Mouse (Mus musculus) adipose tissue, adult 10 weeks (tissue): ENCODE results near the gene Bckdk. TPM values are rescaled to one million over a fixed set of nuclear protein-coding genes. Genes with fewer than 3 reads are reported as not detected.

Experiments used
- polyA plus RNA-seq: library from polyadenylated mRNA; stranded (reverse); fragments of 350-450 nt; fragmentation: Illumina TruSeq; extraction: RNeasy Lipid Tissue Mini Kit (QIAGEN cat#74804); gene quantifications from one replicate; pipeline ENCODE4 v1.2.3, GENCODE M21; 2014; ENCODE audit warnings: low read depth, low replicate concordance

The Bckdk gene
- 67.6 TPM for polyA plus RNA-seq

DNA sequence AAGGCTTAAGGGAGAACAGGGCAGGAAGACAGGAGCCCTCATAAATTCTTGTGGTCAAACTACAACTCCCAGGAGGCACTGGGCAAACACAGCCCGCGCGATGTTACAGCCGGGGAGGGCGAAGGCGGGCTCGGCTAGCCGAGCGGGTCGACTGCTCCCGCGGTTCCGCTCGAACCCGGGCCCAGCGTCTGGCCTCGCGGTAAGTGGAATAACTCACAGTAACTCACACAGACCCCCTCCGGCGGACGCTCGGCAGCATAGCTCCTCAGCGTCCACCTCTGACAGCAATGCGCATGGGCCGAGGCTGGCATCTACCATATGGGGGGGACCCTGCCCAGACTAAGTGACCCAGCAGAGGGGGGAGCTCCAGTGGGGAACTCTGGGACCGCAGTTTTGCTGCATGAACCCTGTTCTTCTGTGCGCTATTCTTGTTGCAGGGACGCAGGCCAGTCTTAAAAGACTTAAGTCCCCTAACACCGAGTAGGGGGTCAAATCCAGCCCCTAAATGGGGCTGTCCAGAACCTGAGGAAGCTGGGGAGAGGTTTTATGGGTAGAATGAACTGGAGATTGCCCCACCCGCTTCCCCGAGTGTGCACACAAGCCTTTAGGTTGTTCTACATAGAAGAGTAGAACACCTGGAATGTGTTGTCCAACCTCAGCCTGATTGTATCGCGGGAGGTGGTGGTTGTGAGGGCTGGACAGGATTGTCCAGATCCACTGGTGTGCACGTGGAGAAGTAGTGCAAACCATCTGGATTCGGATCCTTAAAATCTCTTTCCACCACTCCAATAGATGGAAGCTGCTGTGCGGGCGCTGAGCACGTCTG lies at the start of gene Bckdk:
Gene Bckdk, plus strand, starts transcription at position 112 of the 826 bp plus-strand sequence.

DNA sequence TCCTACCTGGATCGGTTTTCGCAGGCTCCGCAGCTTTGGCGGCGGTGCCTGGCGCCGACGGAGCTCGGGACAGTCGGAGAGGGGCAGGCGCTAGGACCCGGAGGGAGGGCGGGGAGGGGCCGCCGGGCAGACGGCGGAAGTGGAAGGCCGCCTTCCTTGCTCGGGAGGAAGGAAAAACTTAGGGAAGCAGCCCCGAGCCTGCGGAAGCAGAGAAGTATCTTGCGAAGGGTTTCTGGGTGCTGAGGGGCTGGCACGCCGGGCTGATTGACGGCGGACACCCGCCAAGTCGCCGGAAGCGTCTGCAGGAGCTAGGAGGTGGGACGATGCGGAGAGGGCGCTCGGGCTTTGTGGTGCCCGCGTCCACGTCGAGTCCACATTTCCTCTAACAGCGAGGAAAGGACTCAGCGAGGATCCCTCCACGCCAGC lies 27.8 kb upstream of the Bckdk start, which contains the start of gene Zfp646:
Gene Zfp646, plus strand, starts transcription at position 181 of the 426 bp plus-strand sequence.

DNA sequence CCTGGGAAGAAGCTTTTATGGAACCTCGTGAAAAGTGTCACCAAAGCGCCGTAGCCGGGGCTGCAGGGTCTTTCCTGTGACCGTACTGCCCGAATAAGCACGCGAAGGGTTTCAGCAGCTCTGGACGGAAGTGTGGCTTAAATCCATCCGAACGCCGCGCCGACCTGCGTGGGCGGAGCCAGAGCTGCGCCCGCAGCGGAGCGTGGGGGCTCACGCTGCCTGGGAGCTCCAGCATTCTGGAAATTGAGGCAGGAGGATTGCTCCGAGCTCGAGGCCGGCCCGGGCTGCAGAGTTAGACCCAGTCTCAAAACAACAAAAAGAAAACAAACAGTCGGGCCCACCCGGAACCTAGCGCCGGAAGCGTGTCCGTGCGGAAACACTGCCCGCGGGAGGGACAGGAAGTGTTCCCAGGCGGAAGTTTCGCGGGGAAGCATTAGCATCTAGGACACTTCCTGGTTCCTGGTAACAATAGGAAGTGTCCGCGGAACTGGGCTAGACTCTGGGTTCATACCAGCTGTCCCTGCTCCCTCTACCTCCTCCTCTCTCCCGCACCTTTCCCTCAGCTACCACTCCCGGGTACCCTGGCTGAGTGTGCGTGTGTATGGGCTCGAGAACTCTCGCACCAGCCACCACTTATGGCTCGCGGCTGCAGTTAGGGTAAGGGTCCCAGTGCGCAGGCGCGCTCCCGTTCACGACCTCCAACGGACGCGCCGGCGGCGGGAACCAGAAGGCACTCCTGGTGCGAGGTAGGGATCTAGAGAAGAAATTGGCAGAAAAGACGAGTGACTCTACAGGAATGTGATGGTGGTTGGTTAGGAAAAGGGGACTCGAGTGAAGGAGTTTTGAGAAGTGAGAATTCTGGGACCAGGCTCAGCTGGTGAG lies 27.2 kb upstream of the Bckdk start, which contains the start of gene Zfp668:
Gene Zfp668, minus strand, starts transcription at position 362 of the 882 bp plus-strand sequence.

DNA sequence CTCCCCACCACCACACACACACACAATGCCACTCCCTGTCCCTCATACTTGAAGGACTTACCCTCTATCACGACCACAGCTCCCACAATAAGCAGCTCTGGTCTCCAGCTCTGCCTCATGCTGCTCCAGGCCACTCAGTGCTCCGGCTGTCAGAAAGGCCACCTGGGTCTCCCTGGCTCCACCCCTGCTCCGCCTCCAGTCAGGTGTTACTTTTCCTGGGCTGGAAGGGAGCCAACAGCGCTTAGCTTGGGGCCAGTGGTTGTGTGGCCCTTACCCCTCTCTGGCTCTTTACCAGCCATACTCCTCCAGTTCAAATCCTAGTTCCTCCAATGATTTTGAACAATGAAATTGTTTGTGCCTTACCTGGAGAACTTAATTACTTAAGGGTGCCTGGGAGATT lies 13.1 kb upstream of the Bckdk start, which contains the start of gene Prss53:
Gene Prss53, minus strand, starts transcription at position 173 of the 400 bp plus-strand sequence.

DNA sequence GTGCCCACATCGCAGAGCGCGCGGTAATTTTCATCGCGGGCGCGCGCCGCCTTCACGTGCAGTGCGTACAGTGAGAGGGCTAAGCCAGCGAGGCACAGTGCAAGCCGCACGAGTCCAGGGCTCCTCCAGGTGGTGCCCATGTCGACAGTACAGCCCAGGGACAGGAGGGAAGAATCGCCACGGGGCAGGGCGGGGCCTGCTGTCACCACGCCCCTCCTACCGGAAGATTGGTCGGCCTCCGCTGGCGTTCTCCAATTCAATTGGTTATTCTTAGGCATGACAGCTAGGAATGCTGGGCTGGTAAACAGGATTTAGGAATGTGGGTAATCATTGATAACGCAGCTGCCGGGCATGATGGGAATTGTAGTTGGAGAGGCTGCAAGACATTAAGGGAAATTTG lies 8.4 kb upstream of the Bckdk start, which contains the start of the genes Gm21974 and Vkorc1:
Gene Gm21974, minus strand, starts transcription at position 13 of the 400 bp plus-strand sequence.
Gene Vkorc1, minus strand, starts transcription at position 176 of the 400 bp plus-strand sequence.

DNA sequence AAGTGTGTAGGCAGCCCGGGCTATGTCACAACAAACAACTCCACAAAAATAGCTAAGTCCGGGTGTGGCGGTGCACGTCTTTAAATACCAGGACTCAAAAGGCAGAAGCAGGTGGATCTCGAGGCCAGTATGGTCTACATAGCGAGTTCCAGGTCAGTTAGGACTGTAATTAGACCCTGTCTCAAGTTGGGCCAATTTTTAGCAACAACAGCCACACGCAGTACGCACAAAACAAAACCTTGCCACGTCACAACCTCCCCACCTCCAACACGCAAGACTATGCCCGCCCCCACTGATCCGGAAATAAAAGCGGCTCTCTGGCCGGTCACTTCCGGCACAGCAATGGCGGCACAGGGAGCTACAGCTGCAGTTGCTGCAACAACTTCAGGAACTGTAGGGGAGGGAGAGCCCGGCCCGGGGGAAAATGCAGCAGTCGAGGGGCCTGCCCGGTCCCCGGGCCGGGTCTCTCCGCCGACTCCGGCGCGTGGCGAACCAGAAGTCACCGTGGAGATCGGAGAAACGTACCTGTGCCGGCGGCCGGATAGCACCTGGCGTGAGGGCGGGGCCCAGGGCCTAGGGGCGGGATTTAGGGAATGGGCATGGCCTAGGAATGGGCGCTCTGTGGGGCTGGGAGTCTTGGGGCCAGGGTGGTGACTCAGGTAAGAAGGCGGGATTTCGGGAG lies 8.4 kb downstream of the Bckdk start, which contains the start of gene Kat8:
Gene Kat8, plus strand, starts transcription at position 327 of the 682 bp plus-strand sequence.

DNA sequence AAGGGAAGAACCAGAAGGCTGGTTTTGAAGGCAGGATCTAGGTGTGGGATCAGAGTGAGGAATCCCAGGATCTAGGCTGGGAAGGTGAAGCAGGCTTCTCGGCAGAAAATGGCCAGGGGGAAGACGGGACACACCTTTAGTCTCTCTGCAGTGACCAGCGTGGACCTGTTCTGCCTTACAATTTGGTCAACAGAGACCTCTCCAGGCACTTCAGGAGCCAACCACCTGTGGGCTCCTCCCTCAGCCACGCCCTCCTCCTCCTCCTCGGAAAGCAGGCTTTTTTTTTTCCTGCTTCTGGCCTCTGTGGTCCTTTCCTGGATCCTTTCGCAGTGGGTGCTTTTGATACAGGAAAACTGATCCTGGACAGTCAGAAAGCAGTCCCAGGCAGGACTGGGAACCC lies 26.0 kb downstream of the Bckdk start, which contains the start of gene Prss8:
Gene Prss8, minus strand, starts transcription at position 182 of the 400 bp plus-strand sequence.

DNA sequence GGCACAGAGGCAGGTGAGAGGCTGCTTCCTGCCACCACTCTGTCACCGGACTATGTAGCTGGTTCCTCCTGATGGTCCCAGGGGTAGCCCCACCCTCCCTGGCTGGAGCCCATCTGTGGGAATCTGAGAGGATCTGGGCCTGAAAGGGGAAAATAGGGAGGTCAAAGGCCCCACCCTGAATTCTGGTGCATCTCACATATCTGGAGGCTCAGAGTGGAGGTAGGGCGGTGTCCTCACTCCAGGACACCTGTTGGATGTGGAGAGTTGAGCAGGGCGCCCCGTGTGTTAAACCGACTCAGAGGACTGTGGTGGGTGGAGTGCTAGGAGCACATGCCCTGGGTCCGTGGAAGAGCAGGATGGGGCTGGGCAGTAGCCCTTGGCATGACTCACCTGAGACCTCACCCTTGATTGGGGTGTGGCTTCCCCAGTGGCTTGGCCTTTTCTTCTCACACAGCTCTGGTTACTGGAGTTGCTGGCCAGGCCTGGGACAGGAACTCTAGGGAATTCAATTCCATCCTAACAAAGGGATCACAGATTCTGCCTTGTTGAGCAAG lies 42.7 kb downstream of the Bckdk start, which contains the start of gene Prss36:
Gene Prss36, minus strand, starts transcription at position 256 of the 554 bp plus-strand sequence.

Other genes starting within 250 kb of the Bckdk start
- gene Bcl7c, start 195.1 kb upstream of the Bckdk start, polyA plus RNA-seq = 26.6 TPM
- 11.1 TPM for gene Ctf1, start 191.3 kb upstream of the Bckdk start, polyA plus RNA-seq
- not detected for gene Ctf2, start 171.9 kb upstream of the Bckdk start, polyA plus RNA-seq
- 20.0 TPM for gene Fbxl19, start 159.5 kb upstream of the Bckdk start, polyA plus RNA-seq
- gene Orai3, start 134.3 kb upstream of the Bckdk start, polyA plus RNA-seq = 28.1 TPM
- gene Setd1a, start 127.4 kb upstream of the Bckdk start, polyA plus RNA-seq = 21.7 TPM
- gene Gm49388, start 118.5 kb upstream of the Bckdk start, polyA plus RNA-seq = not detected
- 98.2 TPM for gene Hsd3b7, start 103.5 kb upstream of the Bckdk start, polyA plus RNA-seq
- gene Stx4a, start 79.8 kb upstream of the Bckdk start, polyA plus RNA-seq = 96.8 TPM
- gene Stx1b, start 79.5 kb upstream of the Bckdk start, polyA plus RNA-seq = 20.3 TPM
- gene Zfp646, start 27.9 kb upstream of the Bckdk start, polyA plus RNA-seq = 22.6 TPM
- gene Zfp668, start 27.3 kb upstream of the Bckdk start, polyA plus RNA-seq = 4.7 TPM
- gene Prss53, start 13.1 kb upstream of the Bckdk start, polyA plus RNA-seq = 1.4 TPM
- gene Gm21974, start 8.6 kb upstream of the Bckdk start, polyA plus RNA-seq = not detected
- 119 TPM for gene Vkorc1, start 8.5 kb upstream of the Bckdk start, polyA plus RNA-seq
- 28.2 TPM for gene Kat8, start 8.4 kb downstream of the Bckdk start, polyA plus RNA-seq
- 46.6 TPM for gene Prss8, start 26.0 kb downstream of the Bckdk start, polyA plus RNA-seq
- gene Prss36, start 42.6 kb downstream of the Bckdk start, polyA plus RNA-seq = 15.2 TPM
- gene Fus, start 63.4 kb downstream of the Bckdk start, polyA plus RNA-seq = 459 TPM
- 32.7 TPM for gene Pycard, start 89.8 kb downstream of the Bckdk start, polyA plus RNA-seq
- 0.87 TPM for gene Trim72, start 99.9 kb downstream of the Bckdk start, polyA plus RNA-seq
- 13.7 TPM for gene Itgam, start 158.6 kb downstream of the Bckdk start, polyA plus RNA-seq
- gene Gm49368, start 158.6 kb downstream of the Bckdk start, polyA plus RNA-seq = 0.06 TPM
- 3.2 TPM for gene Itgax, start 225.5 kb downstream of the Bckdk start, polyA plus RNA-seq